Mouse (Mus musculus) megakaryocyte, embryonic 14.5 days (primary cell): Measurements from ENCODE around the gene Crip3.

Experiments
- FLI1 ChIP-seq: IDR thresholded peaks from 2 replicates; pipeline ENCODE4 v1.6.1; 2012; ENCODE audit warnings: low read length, inconsistent platforms, mixed read lengths
- GATA1 ChIP-seq: IDR thresholded peaks from 3 replicates; pipeline ENCODE4 v1.6.1; 2012; ENCODE audit warnings: mixed read lengths, low read length, inconsistent platforms, borderline replicate concordance

GRCm38 (mm10) chr17:46476601-46477000 is 47.9 kb downstream of the Crip3 start:
- TF ChIP-seq GATA1, result no peak
- no peak for TF ChIP-seq FLI1
